Mouse (Mus musculus) heart, postnatal 0 days (tissue): ENCODE results near the gene Wasf2. TPM values are rescaled to one million over a fixed set of nuclear protein-coding genes. Genes with fewer than 3 reads are reported as not detected.

ENCODE experiments used
- ATAC-seq: fragments of 200-750 bp; cut with Nextera tagmentation; 2 replicates; pipeline ENCODE4 v1.8.0; 2017; ENCODE audit warnings: low read depth, moderate number of reproducible peaks, moderate library complexity; ENCODE audit not compliant: insufficient read depth
- DNase-seq: peaks from one replicate; pipeline ENCODE4 v3.0.0-alpha.2; 2016; ENCODE audit warnings: low spot score
- H3K27ac ChIP-seq: fragments of 300-500 bp; sonication (generic); 2 replicates; pipeline ENCODE4 v1.5.1; 2014; ENCODE audit warnings: low read depth, mild to moderate bottlenecking
- H3K27me3 ChIP-seq: fragments of 300-500 bp; sonication (generic); 2 replicates; pipeline ENCODE4 v1.6.1; 2014; ENCODE audit warnings: low read length, mixed read lengths; ENCODE audit not compliant: control insufficient read depth, insufficient read depth
- H3K36me3 ChIP-seq: fragments of 300-500 bp; sonication (generic); replicated peaks from 2 replicates; pipeline ENCODE4 v1.6.1; 2014; ENCODE audit warnings: low read length, mixed read lengths; ENCODE audit not compliant: control insufficient read depth, insufficient read depth
- H3K4me1 ChIP-seq: fragments of 300-500 bp; sonication (generic); 2 replicates; pipeline ENCODE4 v1.6.1; 2014; ENCODE audit warnings: antibody characterized with exemption; ENCODE audit not compliant: control insufficient read depth, insufficient read depth
- H3K4me2 ChIP-seq: fragments of 300-500 bp; sonication (generic); 2 replicates; pipeline ENCODE4 v1.6.1; 2014; ENCODE audit warnings: low read depth, mild to moderate bottlenecking, low read length, moderate library complexity
- H3K4me3 ChIP-seq: fragments of 300-500 bp; sonication (generic); 2 replicates; pipeline ENCODE4 v1.5.1; 2014; ENCODE audit warnings: low read depth, low read length
- H3K9ac ChIP-seq: fragments of 300-500 bp; sonication (generic); replicated peaks from 2 replicates; pipeline ENCODE4 v1.6.1; 2014; ENCODE audit warnings: low read depth, low read length, mixed read lengths
- H3K9me3 ChIP-seq: fragments of 300-500 bp; sonication (generic); replicated peaks from 2 replicates; pipeline ENCODE4 v1.6.1; 2016; ENCODE audit warnings: low read length; ENCODE audit not compliant: control insufficient read depth
- CTCF ChIP-seq: IDR thresholded peaks from 2 replicates; pipeline ENCODE4 v1.5.1; 2016; ENCODE audit warnings: antibody characterized with exemption, control low read depth, low read depth
- EP300 ChIP-seq: IDR thresholded peaks from 2 replicates; pipeline ENCODE4 v1.6.1; 2016; ENCODE audit warnings: antibody characterized with exemption, low read depth
- WGBS: fragments of 180-500 bp; shearing (Covaris S2); extraction: QIAGEN DNeasy Blood & Tissue Kit; methylation state at CpG from one replicate; pipeline ENCODE4 v1.1.7; 2014; 5-methylcytosine and 5-hydroxymethylcytosine counted together
- polyA plus RNA-seq: library from polyadenylated mRNA; unstranded; fragments of >200 nt; fragmentation: Nextera tagmentation; extraction: Ambion mirVana; gene quantifications from 2 replicates; pipeline ENCODE4 v1.2.1, GENCODE M21; 2015
- total RNA-seq: library from RNA; depleted of rRNA; stranded (reverse); fragments of >200 nt; gene quantifications from 2 replicates; pipeline ENCODE4 v1.2.3, GENCODE M21; 2014; ENCODE audit warnings: low replicate concordance

The Wasf2 gene
- total and polyA plus RNA-seq, 2 experiments from 2014 or later, result 54.5 to 62.4 TPM

DNA sequence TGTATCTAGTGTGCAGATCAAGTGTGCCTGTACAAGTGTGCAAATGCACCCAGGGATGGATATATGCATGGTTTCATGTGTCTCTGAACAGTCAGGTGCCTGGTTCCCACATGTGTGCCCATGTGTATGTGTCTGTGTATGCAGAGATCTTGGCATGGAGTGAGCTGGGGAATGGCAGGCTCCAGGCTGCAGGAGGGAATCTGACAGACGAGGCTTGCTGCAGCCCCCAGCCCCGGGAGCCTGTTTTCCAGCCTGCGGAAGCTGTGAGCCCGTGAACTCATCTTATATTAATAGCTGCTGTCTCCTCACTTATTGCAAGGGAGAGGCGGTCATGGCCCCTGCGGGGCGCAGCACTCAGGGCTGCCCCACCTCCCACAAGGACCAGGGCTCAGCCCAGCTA lies 74.1 kb downstream of the Wasf2 start:
- Histone ChIP-seq H3K9me3 (no peaks in the 10 kb centered on the region), H3K36me3 (no peaks in the 10 kb centered on the region), H3K4me2 (no peak overlapping the region), H3K9ac (no peak overlapping the region), H3K27me3 (no peaks in the 10 kb centered on the region), H3K4me1 (peaks cover 22% of the 10 kb centered on the region; the same call in 1 of the 2 replicates), H3K4me3 (no peak overlapping the region), H3K27ac (no peak overlapping the region)
- DNase-seq (no peak), ATAC-seq (peak; percentile 42)
- 16% methylated on average over 7 of the region's 7 CpGs for WGBS
- TF ChIP-seq CTCF, result no peak

DNA sequence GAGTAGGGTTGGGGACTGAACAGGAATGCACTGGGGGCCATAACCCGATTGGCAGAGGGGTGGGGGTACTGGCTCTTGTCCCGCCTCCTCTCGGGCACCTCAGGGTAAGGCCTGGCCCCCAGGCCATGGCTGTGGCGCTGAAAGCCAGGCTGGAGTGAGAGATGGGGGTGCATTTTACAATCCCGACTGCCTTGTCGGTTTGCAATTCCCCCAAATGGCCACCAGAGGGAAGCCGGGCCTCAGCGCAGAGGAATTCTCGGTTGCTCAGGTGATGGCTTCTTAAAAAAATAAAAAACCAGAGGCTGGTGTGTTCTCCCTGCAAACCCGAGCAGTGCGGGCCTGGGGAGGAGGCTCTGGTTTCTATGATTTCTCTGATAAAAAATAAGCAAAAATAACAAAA lies 79.1 kb downstream of the Wasf2 start:
- Histone ChIP-seq H3K4me3 (no peak overlapping the region), H3K36me3 (no peaks in the 10 kb centered on the region), H3K9me3 (no peaks in the 10 kb centered on the region), H3K27ac (no peak overlapping the region), H3K4me1 (peaks cover 10% of the 10 kb centered on the region; the same call in 1 of the 2 replicates), H3K27me3 (peaks cover 25% of the 10 kb centered on the region), H3K4me2 (no peak overlapping the region), H3K9ac (no peak overlapping the region)
- DNase-seq (peak; percentile 59), ATAC-seq (no peak)
- WGBS, result 5% methylated on average over 11 of the region's 11 CpGs
- TF ChIP-seq CTCF, result peak; percentile 85
- no peak for TF ChIP-seq EP300

DNA sequence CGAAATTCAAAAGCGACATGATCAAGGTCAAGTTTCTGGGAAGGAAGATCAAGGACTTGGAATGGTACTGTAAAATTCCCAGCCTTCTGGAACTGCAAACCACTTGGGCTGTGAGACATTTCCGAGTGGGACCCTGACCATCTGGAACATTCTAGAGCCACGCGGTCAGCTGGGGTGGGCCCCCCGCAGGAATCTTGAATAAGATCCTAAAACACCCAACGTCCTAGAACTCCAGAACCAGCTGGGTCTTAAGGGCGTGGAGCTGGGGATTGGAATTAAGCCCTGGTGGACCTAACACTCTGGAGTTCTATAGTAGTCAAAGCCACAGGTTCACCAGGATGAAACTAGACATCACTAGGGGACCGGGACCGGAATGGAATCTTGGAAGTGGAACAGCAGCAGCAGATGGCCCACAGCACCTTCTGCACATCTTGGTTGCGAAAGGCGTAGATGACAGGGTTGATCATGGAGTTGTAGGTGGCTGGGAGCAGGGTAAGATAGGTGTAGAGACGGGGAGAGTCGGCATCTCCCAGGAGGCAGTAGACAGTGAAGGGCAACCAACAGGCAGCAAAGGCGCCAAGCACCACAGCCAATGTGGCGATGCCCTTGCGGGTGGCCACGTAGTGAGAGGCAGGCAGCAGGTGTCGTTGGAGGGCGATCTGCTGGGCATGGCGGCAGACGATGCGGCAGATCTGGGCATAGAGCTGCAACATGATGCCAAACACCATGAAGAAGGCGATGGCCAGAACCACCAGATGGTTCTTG lies 79.9 kb downstream of the Wasf2 start:
- TF ChIP-seq EP300, result no peak
- TF ChIP-seq CTCF, result no peak
- DNase-seq (no peak), ATAC-seq (no peak)
- Histone ChIP-seq H3K4me3 (no peak overlapping the region), H3K4me1 (peaks cover 8% of the 10 kb centered on the region; the same call in 1 of the 2 replicates), H3K27me3 (peaks cover 27% of the 10 kb centered on the region), H3K9ac (no peak overlapping the region), H3K4me2 (no peak overlapping the region), H3K9me3 (no peaks in the 10 kb centered on the region), H3K36me3 (no peaks in the 10 kb centered on the region), H3K27ac (no peak overlapping the region)
- 91% methylated on average over 24 of the region's 24 CpGs for WGBS

DNA sequence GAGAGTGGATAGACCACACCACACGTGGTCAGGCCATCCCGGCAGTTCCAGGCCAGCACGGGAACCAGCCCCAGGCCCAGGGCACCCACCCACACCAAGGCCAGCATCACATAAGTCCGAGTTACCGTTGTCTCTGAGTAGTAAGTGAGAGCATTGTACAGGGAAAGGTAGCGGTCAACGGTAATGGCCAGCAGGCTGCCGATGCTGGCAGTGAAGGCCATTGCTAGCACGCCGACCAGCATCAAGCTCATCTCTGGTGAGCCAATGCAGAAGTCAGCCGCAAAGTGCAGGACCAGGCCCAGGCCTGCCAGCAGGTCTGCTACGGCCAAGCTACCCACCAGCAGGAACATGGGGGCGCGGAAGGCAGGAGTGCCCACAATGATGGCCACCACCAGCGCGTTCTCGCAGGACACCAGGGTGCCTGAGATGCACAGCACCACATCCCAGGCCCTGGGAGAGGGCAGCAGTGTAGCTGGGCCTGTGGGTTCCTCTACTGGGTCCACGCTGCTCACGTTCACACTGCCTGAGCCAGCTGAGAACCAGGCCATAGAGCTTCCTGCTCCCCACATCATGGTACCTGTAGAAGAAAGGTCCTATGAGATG lies 80.6 kb downstream of the Wasf2 start:
- DNase-seq (no peak), ATAC-seq (no peak)
- H3K4me1 ChIP-seq, result peaks cover 8% of the 10 kb centered on the region; the same call in 1 of the 2 replicates
- TF ChIP-seq EP300 (no peak), CTCF (no peak)
- H3K4me3 ChIP-seq, result no peak overlapping the region
- H3K27me3 ChIP-seq, result peaks cover 27% of the 10 kb centered on the region
- H3K9me3 ChIP-seq, result no peaks in the 10 kb centered on the region
- no peak overlapping the region for H3K4me2 ChIP-seq
- no peaks in the 10 kb centered on the region for H3K36me3 ChIP-seq
- no peak overlapping the region for H3K27ac ChIP-seq
- 91% methylated on average over 19 of the region's 19 CpGs for WGBS
- no peak overlapping the region for H3K9ac ChIP-seq

DNA sequence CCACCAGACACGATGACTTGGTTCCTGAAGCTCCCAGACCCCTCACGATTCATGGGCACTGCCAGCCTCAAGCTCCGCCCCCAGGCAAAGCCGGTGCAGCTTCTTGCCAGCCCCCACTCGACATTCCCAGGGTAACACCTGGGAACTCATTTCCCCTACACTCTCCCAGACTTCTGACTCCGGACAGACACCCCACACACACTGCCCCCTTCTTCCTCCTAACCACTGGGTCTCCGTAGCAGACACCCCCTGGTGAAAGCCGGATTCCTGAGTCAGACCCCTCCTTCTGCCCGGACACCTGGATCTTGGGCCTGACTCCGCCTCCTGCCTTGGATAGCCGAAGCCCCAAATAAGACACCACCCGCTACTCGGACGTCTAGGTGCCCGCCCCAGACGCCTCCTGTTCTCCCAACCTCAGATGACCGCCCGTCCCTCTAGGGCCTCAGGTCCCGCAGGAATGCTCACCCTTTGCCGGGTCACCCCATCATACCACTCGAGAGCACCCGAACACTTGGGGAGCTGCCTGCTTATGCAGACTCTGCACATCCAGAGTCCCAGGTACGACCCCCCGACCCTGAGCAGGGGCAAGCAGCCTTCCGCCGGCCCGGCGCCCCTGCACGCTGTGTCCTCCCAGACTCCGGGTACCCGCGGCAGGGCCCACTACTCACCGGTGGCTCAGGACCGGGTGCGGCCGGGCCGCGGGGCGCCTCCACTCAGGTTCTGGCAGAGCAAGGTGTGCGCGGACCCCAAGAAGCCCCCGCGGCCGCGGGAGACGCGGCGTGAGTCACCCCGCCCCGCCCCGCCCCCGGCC lies 81.7 kb downstream of the Wasf2 start, which contains the start of the genes Cd164l2 and Gpr3:
Cd164l2 (plus strand) TSS at position 381 of the 811 bp plus-strand sequence.
Gpr3 (minus strand) TSS at position 786 of the 811 bp plus-strand sequence.
- Histone ChIP-seq H3K4me1 (peaks cover 8% of the 10 kb centered on the region; the same call in 1 of the 2 replicates), H3K9me3 (no peaks in the 10 kb centered on the region), H3K9ac (peak within 1 kb of the TSS; percentile 18), H3K27ac (no peak within 1 kb of the TSS), H3K27me3 (peaks cover 27% of the 10 kb centered on the region), H3K4me2 (peak within 1 kb of the TSS; percentile 97), H3K36me3 (no peaks in the 10 kb centered on the region), H3K4me3 (peak within 1 kb of the TSS; percentile 61)
- WGBS, result 3% methylated on average over 45 of the region's 52 CpGs
- TF ChIP-seq EP300 (no peak), CTCF (no peak)
- DNase-seq, result no peak
- peak; percentile 12 for ATAC-seq
